Mouse (Mus musculus) kidney, postnatal 10 days (tissue): ENCODE measurements at regions not wholly inside any gene's neighbourhood (a gene's known extent, or its start where the extent isn't known, plus 50 kb on each side); places are given as distances from the start of the nearest gene placed in this dataset.
"Not testable (repeated sequence)": the region's sequence is repeated elsewhere in the genome, so short reads cannot be mapped to it uniquely, and the experiment has no call there.

Experiments
- DNase-seq: peaks from one replicate; pipeline ENCODE4 v3.0.0; 2021; ENCODE audit warnings: mixed read lengths

DNA sequence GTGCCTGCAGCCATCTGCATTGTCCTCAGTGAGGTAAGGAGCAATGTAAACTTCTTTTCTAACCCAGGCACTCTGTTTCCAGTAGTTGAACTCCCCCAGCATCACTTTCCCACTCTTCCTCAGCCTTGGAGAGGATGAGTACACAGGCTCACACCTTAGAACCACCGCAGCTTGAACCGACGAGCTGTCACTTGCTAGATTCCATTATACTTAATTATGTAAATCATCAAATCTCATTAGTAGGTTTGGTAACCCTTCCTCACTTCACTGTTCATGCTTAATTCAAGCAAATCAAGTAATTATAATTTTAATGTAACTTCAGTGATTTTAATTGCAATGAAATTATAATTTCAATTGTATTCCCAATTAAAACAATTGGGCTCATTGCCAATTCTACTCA, 408.0 kb downstream of the Med10 start:
- DNase-seq: no peak

DNA sequence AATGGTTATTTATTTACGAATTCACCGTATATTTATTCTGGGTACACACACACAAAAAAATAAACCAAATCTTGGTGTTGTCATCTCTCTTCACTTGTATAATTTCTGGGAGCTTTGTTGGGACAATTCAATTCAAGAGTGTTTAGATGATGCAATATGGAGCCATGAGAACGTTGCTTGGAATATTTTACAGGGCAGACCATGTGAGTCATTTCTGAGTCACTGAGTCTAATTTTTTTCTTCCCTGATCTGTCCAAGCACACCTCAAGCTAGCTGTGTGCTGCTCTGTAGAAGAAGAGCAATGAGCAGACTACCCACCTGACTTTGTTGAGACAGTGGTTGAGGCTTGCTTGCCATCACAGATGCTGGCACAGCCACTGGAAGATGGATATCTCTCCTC, 410.8 kb downstream of the Med10 start:
- DNase-seq: no peak

DNA sequence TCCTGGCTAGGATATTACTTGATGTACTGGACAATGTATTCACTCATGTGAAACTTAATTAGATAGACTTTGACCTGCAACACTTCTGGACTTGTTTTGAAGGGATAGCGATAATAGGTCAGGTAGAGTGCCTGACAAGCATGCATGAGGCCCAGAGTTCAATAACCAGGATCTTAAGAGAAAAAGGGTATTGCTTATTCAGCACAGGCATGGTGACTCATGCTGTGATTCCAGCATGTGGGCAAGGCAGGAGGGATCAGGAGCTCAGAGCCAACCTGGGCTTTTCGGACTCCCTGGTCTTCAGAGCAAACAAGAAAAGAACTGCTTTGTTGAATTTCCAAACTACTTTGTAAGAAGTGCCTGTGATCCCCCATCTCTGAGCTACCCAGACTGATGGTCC, 411.4 kb downstream of the Med10 start:
- DNase-seq: no peak

DNA sequence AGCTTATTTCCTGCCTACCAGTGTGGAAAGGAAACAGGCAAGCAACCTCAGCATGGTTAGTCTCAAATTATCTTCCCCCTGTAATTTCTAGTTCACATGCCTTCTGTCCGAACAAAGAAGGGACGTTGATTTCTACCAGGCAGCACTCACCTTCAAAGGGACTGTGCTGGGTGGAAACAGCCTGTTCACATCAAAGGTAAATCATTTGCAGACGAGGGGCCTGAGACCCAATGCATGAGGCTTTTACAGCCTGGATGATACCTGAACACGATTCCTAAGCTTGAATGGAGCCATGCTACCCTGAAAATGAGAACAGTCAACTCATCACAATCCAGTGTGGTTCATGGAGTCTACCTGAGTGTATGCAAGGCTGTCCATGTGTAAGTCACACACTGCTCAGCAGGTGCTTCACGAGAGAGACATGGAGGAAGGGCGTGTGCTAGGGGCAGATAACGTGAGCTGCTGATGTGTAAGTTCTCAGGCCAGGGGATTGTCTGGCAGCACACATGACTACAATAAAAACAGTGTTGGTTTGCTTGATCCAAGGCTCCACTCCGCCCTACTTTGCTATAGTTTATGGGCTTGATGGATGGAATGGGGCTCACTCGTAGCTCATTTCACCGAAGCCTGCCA, 411.9 kb downstream of the Med10 start:
- DNase-seq: no peak

DNA sequence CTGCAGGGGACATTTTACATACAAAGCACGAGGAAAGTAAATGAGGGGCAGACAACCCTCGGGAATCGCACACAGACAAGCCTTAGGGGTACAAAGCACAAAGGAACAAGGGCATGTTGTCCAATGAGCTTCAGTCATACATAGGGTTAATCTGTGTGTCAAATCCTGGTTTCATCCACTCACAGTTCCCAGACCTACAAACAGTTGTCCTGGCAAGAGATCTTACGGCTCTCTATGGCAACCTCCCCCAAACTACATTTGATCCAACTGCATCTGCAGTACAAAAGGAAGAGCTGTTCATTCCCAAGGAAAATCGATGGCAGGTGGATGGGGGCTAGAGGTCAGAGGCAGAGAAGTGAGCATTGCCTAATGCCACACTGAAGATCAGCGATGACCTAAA, 413.9 kb downstream of the Med10 start:
- no peak for DNase-seq

DNA sequence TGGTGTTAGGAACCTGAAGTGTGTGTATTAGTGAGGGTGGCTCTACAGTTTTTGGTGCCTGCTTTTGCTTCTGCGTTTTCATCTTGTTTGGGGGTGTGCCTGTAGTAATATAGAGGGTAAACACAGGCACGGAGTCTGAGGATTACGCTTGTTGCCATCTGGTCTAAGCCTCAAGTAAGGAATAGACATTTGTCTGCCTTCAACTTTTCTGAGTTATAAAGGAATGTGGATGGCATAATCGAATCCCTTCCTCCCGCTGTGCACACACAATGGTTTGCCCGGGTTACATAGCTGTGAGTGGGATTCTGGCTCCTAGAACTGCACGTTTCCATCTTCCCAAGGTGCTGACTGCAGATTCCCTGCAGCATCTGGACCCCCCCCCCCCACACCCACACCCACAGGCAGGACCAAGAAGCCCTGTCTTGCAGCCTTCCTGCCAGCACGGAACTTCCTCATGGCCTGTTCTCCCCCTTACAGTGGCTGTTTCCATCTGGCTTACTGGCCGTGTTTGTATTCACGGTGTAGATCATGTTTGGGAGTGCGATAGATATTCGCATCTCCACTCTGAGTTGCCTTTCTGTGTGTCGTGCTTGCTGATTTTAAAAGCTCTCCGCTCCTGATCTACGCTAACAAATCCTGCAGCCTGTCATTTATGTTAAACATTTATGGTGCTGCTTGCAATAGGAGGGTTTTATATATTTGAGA, 415.4 kb downstream of the Med10 start:
- no peak for DNase-seq

DNA sequence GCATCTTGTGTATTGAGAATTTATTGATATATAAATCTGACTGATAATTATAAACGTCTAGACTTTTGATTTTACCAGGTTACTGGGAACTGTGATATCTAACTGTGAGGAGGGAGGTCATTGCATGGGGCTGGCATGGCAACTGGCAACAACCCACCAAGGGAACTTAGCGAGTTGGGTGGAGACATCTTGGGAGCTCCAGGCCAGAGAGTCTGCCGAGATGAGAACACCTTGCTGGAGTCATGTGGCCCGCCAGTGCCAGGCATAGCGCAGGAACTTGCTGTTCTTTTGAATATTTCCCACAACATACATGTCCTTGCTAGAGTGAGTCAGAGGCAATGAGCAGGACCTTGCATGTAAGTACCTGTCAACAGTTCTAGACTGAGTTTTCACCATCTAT, 413.9 kb downstream of the Ice1 start:
- DNase-seq: no peak

DNA sequence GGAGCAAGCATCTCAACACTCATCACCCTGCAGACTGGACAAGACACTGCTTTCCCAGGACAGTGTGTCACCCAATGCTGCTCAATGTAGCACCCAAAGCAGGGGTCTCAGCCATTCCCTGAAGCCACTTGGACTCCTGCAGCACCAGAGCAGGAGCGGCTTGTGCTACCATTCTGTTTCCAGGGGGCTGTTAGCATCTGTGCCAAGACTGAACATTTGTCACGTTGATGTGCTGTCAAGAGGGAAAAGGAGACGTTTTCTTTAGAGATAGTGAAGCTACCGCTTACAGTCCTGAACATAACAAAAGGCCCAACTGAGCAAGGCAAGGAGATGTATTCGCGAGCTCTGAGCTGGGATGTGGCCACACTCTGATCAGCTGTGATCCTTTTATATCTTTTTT, 410.3 kb downstream of the Ice1 start:
- no peak for DNase-seq

DNA sequence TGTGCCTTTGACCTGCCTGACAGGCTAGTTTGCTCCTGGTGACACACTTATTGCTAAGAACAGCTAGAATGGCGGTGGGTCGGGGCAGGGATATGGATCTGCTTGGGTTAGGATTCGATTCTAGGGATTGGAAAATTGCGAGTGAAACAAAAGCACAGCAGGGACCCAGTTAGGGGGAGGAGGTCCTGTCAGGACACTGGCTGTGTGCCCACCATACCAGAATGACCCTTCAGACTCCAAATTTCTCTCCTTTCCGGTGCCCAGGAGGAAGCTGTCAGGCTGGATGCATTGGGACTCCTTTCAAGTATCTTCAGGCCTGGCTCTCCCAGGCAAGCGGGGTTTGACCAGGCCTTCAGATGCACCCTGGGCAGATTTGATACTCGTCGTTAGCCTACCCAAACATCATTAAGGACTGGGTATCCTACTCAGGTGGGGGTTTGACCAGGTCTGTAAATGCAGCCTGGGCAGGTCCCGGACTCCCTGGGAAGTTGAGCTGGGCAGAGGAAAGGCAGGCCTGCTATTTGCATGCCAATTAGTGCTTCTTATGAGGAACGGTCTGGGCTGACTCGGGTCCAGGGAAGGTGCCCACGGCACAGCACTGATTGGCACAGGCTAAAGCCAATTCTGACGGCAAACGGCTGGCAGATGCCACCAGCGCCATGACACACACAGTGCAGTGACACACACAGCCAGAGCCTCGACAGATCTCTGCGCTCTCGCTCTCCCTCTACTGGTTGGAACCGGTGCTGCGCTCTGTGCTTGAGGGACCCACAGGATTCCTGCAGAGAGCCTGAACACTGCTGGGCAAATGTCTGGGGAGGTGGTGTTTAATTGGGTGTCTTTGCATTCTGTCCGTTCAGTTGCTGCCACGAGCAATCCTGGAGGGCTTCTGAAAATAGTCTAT, 403.3 kb downstream of the Ice1 start:
- peak; percentile 85 for DNase-seq

DNA sequence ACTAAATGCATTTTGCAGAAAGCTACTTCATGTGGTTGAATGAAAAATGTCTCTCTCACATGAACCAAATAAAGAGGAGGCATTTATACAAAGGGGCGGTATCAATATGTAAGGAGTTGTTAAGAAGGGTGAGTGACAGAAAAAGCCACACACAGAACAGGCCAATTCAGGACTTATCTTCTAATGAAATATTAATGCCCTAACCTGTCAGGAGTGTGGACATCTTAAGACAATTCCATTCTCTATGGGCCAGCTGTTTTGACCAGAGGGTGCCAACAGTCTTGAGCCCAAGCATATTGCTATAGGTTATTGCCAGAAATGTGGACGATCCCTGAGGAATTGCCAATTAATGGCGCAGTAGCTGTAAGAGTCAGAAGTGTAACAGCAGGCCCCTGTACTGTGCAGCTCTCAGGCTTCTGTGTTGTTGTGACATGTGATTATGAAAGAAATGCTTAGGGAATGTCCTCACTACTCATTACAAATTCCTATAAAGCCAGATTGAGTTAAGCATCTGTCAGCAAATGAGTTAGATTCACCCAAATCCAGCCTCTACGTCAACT, 393.8 kb downstream of the Ice1 start:
- no peak for DNase-seq

DNA sequence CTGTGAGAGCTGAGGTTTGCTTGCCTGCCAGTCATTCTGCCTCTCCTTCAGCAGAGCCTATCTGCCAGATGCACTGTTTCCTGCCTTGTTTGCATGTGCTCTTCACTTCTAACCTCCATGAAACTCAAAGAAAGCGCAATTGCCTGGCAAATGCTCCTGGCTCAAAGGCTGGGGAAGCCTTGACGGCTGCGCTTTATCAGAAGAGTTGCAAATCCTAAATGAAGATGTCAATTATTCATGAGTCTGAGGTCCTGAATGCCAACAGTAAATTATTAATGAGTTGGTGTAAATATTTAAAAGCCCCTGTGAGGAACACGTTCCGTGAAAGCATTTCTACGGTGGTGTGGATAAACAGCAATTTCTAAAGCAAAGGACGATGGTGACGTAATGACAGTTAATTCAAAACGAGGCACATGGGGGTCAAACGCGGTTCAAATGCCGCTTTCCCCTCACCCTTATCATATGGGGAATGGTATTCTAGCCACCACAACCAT, 377.4 kb downstream of the Ice1 start:
- no peak for DNase-seq

DNA sequence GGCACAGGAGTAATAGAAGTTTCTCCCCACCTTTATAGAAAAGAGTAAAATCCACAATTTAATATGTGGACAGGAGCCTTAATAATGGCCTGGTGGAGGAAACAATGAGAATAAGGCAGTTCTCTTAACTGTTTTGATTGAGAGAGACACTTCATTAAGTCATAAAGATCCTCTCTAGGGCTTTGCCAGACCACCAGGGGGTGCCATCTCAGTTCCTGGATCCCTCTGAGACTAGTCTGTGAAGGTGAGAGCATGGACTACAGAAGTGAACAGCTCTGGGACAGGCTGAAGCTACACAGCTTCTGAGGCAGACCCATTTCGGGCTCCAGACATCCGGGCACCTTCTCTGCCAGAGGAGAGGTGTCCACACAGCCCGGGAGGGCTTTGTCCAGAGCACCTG, 373.8 kb downstream of the Ice1 start:
- DNase-seq: no peak

DNA sequence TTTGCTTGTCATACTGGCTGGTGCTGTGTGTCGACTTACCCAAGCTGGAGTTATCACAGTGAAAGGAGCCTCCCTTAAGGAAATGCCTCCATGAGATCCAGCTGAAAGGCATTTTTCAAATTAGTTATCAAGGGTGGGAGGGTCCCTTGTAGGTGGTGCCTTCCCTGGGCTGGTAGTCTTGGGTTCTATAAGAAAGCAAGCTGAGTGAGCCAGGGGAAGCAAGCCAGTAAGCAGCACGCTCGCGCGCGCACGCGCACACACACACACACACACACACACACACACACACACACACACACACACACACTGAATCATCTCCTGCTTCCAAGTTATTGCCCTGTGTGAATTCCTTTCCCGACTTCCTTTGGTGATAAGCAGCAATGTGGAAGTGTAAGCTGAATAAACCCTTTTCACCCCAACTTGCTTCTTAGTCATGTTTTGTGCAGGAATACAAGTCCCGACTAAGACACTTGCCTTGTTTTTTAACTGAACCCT, 360.5 kb downstream of the Ice1 start:
- not testable (repeated sequence) for DNase-seq

DNA sequence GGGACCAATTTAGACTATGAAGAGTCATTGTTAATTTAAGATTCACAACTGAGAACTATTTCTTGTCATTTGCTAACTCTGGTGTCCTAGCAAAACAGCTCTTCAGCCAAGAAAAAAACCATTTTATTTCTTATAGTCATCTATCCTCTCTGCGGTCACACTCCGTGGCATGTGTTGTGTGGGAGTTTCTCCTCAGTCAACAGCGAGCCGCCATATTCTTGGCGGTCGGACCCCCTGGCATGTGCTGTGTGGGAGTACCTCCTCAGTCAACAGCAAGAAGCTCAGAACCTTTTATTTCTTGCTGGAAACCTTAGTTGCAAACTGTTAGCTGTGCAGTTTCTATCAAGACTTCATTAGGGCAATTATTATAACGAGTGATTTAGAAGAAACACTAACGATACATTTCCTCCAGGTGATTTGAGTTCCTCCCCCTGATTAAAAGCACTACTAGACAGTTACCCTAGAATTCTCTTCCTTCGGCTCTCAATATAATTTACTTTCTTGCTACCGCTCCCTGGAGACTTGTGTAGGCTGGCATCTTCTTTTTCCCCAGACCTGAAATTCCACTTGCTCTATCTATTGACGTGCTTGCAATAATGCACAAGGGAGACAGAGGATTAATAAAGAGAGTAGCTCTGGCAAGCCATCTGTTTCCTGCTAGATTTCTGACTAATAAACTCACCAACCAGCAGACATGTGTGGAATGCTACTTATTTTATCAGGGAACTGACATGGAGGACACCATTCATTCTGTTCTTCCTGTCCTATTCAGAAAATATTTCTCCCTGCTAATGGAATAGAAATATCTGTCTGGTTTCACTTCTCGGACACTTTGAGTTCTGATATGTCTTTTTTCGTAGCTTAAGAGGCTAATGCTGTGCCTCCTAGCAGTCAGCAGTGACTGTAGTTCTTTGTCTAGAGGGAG, 359.5 kb downstream of the Ice1 start:
- DNase-seq: peak; percentile 49

DNA sequence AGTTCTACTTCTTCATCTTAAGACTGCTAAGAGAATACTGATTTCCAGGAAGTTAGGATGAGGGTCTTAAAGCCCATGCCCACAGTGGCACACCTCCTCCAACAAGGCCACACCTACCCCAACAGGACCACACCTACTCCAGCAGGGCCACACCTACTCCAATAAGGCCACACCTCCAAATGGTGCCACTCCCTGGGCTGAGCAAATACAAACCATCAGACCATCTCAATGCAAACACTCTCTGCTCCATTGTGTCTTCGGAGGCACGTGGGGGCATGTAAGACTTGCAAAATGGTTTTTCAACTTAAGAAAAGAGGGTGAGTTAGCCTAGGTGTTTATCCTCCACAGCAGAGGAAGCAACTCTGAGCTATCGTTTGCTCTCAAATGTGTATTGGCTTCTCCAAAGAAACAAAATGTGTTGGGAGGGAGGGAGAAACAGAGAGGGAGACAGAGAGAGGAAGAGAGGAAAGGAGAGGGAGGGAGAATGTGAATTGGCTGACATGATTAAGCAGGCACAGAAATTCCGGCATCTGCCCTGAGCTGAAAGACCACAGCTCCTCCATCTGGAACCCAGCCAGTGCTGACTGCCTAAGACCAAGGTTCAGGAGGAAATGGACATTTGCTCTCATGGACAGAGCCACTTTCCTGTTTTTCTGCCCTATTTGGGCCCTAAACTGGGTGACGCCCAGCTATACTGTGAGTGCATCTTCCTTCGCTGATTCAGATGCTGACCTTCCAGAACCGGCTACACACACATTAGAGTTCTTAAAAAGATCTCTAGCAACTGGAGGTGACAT, 356.2 kb downstream of the Ice1 start:
- peak; percentile 88 for DNase-seq

DNA sequence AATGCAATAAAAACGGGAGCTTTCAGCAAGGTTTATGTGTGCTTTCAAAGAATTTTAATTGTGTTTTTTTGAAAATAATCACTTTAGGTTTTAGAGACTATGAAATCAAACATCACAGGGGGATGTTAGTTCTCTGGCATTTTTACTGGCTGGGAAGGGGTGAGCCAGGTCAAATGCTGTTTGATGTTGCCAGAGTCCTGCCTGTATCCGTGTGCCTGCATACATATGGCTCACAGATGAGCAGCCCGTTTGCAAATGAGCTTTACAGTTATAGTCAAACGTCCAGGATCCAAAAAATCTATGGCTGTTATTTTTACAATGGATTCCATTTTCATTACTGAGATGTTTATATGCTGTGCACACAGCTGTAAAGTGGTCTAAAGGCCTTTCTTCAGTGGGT, 354.7 kb downstream of the Ice1 start:
- no peak for DNase-seq

DNA sequence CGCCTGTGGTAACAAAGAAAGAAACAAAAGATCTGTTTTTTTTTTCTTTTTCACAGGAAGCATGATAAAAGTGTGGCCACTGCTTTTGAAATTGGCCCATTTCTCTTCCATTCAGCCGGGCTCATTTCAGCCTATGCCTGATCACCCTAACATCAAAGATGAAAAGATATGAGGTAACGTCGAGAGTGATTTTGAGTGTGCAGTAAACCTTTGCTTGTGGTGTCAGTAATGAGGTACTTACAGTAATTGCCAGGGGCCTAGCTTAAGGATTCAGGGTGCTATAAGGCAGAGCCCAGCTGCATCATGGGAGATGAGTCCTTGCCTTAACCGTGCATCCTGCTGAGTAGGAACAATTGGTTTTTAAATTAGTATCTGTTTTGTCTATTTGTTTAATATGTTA, 354.2 kb downstream of the Ice1 start:
- DNase-seq: no peak

DNA sequence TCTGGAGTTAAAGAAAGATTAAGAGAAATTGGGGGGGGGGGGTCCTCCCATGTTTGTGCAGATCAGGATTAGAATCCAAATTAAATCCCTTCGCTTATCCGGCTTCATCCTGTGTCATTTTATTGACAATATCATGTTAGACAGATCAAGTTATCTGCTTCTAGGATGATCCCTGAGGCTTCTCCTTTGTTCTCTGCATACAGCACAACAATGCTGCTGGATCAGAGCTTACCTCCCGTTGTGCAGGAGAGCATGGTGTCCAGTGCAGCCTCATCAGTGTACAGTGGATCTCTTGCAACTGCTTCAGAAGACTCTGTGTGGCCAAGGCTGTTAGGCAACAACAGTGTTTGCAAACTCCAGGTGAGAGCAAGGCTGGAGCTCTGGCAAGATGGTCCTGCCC, 344.7 kb downstream of the Ice1 start:
- DNase-seq: no peak

DNA sequence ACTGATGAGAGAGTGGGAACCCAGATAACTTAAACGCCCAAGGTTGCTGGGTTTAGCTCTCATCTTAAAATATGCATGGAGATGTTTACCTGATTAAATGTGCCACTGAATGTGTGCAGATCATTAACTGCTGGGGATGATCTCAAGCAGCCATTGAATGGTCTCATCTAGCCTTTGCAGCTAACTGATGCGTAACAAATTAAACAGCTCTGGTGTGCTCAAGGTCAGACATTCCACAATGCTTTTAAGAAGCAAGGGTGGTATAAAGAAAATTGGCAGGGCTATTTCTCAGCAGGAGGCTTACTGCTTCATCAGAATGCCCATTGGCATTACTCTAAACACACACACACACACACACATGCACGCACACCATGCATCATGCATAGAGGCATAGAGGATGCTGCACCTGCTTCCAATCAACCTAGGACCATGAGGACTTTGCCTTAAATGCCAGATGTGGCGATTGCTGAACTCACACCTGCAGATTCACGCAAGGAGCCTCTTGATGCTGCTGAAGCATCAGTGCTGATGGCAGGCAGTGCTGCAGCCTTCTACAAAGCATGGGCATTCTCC, 333.4 kb downstream of the Ice1 start:
- DNase-seq: no peak

DNA sequence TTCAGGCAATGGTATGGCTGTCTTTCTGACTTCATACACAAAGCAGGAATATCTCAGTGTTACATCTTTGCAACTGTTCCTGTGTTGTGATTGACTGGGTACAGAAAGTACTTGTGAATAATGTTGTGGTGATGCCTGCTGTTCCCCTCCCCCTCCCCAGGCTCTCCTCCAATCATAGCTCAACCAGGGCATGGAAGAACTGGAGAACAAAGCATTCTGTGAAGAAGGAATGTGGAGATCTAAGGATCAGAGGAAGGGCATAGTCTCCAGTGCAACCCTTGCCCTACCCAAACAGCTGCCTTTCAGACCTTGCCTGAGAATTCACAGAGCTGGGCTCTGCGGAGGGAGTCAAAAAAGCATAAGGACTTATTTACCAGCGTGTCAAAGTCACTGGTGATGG, 326.9 kb downstream of the Ice1 start:
- no peak for DNase-seq
